Mouse (Mus musculus): Measurements from ENCODE around the gene Macrod1.

Macrod1 gene

DNA sequence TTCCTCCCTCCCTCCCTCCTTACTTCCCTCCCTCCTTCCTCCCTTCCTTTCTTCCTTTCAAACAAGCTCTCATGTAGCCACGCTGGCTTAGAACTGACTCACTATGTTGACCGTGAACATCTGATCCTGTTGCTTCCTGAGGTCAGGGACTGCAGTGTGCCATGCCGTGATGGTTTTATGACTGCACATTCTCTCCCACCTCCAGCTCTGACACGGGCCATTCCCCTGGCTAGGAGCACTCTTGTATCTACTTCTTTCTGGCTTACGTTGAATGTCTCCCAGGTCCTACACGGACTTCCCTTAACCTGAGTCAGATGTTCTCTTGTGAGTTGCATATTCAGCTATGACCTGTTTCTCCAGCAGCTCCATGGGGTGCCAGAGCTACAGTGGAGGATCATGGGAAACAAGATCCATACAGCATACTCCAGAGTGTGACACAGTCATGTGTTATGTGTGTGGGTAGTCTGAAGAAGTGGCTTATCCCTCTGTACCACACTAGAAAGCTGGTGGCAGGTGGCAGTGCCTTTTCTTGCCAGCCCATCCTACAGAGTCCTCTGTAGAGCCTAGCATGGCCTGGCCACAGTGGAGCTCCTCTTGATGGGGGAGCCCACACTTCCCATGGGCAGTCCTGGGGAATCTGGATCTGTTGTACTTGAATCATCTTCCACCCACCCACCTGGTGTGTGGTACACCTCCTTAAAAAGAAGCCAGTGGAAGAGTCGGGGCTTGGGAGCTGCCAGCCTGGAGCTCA lies 25.1 kb downstream of the Macrod1 start:
- no peak for DNase-seq (ENCODE audit: low spot score in 2 of 2)

DNA sequence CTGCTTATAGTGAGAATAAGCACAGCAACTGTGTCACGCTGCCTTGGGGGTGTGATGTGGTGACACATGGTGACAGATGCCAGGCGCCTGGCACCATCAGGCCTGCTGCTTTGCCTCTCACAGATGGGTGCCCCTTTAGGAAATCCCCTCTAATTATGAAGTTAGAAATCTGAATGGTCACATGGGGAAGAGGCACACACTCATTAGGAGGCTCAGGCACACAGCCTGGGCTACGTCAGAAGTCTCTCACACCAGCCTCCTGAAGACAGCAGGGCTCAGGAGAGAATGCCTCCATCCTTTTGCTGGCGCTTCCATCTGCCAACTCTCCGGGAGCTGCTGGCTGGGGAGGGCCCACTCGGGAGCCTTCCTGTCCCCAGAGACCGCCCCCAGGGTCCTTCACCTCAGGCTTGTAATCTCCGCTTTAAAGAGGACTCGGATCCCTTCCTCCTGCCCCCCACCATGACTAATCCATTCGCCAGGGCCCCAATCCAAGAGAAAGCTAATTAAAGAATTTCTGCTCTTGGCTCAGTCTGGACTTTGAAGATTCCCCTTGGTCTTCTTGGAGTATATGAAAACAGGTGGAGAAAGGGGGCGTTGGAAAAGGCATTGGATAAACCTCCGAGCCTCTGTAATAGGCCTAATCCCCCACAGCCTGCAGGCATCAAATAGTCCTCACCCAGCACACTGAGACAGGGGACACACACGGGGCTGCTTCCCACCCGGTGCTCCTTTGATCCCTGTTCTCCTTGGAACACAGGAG lies 26.6 kb downstream of the Macrod1 start:
- DNase-seq (ENCODE audit: low spot score in 2 of 2) = no peak

DNA sequence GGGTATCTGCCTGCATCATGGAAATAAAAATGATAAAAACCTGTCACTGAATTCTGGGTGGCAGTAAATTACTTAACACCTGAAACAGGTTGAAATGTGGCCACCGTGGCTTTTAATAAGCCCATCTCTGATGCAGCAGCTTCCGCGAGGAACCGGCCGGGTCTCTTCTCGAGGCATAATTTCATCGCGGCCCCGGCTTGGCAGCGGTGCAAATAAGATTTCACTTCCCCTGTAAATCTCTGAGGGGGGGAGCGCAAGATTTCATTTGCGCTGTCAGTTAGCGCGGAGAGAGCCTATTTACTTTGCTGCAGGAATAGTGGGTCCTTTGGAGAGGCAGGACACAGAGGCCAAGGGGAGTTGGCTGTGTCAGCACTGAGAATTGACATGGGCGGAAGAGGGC lies 28.1 kb downstream of the Macrod1 start:
- DNase-seq (ENCODE audit: low spot score in 2 of 2) = no peak

DNA sequence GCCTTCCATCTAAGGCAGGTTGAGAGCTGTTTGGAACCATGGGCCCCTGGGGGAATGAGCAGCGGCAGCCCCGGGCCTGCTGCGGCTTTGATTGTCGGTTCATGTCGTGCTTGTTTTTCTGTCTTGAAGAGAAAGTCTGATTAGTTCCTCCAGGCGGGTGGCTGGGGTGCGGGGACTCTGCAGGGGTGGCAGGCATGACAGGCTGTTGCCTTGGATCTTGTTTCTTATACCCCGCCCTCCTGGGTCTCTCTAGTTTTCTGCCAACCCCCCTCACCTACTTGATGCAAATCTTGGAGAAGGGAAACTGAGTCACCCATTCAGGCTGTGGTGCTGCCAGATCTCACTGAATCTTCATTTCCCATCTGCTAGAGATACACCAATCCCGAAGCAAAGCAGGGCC lies 31.9 kb downstream of the Macrod1 start:
- DNase-seq (ENCODE audit: low spot score in 2 of 2) = no peak

DNA sequence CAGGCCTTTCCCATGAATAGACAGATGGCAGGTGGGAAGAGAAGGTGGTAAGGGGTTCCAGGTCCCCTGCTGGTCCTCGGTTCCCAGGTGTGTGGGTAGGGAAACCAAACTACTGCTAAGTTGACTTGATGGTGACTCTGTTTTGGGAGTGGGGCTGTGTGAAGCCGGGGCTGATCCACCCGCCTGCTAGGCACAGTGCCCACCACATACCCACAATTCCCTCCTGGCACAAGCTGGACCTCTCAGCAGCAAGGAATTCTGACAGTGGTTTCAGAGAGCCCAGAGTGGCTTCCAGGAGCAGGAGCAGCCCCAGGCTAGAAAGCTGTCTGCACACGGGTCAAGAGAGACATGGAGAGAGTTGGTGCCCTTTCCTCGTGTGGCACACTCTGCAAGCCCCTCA lies 32.4 kb downstream of the Macrod1 start:
- no peak for DNase-seq (ENCODE audit: low spot score in 2 of 2)

DNA sequence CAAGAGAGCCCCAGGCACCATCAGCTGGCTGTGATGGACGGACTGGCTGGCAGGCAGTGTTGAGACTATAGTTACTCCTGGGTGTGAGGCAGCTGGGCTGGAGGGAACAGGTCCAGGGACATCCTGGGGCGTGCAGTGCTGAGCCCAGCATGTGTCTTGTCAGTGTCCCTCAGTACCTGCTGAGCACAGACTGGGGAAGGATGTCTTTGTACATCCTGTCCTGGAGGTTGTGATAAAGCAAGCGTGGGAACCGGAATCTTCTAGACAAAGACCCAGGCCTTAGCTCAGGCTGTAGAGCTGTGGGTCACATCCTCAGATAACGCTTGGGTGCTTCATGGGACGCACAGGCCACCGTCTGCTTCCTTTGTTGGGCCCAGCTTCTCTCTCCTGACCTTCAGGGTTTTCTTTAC lies 33.2 kb downstream of the Macrod1 start:
- DNase-seq (ENCODE audit: low spot score in 2 of 2) = no peak

DNA sequence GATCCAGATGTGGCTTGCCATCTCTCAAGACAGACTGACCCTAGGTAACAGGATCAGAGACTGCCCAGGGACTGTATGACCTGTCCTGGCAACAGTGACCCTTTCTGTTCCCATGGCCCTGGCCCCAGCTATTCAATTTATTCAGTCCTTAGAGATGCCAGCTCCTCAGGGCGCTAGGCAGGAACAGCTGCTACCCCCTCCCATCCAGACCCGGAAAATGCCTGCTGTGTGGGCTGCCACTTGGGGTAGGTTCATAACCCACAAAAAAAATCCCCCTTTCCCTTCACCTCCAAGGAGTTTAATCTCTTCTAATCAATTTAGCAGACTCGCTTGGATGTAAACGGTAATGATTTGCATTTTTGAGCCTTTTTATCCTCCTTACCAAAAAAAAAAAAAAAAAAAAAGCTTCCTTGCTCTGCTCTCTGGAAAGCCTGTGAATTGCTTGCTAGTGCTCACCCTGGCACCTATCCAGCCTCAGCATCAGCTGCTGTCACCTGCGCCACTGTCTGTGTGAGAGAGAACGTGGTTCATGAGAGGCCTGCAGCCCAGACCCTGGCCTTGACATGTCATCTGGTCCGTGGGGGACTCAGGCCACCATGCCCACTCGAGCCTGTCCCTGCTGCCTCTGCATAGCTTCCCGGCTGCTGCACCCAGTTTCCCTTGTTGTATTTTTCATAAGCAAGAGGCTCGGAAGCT lies 33.9 kb downstream of the Macrod1 start:
- no peak for DNase-seq (ENCODE audit: low spot score in 2 of 2)

DNA sequence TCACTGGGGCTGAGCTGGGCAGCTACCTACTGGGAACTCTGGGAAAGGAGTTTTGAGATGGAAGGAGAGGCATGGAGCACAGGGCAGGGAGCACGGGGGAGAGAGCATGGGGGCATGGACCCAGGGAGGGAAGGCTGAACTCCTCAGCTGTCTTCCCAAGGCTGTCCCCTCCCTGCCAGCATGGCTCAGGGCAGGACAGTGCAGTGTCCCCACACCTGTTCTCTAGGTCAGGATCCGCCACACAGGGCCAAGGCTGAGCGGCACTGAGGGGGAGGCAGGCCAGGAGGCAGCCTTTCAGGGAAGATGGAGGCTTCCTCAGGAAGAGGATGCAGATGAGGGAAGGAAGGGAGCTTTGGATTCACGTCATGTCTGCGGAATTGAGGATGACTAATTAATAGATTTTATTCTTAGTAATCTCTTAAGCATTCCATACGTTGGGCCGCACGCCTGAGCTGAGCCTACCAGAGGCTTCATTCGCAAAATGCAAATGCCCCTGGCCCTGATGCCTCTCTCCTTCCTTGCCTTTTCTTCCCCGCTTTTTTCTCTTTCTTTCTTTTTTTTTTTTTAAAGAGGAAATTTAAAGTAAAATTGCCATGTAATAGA lies 34.9 kb downstream of the Macrod1 start:
- DNase-seq (ENCODE audit: low spot score in 2 of 2) = no peak

DNA sequence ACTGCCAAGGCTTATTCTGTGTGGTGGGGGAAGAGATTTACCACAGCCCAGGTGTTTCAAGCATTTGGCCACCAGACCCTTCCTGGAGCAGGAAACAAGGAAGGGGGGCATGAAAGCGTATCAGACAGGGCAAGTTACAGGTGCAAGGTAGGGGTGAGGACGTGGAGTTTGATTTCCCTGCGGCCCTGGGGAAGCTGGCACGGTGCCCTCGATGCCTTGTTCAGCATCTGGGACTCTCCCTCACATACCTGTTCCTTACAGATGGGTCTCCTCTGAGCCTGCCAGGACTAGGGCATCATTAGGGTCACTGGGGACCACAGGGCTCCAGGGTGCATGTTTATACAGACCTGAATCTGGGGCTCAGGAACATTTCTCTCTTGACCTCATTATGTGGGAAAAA lies 36.1 kb downstream of the Macrod1 start:
- no peak for DNase-seq (ENCODE audit: low spot score in 2 of 2)

DNA sequence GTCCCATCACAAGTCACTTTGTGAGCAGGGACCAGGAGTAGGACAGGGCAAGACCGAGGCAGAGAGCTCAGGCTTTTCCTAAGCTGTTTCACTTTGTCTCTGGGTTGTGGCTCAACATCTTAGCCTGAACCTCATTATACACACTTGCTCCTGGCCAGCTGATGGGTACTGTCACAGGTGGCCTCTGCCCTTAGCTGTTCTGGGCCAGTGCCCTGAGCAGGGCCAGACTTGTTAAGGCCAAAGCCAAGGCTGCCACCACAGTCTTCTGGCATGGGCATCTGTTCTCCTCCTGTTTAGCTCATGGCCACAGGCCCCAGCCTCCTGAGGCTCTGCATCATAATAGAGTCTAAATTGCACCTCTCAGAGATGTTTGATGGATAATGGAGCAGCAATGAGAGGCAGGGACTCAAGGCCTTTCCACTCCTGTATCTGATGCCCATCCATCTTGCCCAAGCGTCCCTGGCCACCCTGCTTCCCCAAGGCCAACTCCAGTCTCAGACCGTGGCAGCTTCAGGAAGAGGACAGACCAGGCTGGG lies 43.1 kb downstream of the Macrod1 start:
- no peak for DNase-seq (ENCODE audit: low spot score in 2 of 2)

DNA sequence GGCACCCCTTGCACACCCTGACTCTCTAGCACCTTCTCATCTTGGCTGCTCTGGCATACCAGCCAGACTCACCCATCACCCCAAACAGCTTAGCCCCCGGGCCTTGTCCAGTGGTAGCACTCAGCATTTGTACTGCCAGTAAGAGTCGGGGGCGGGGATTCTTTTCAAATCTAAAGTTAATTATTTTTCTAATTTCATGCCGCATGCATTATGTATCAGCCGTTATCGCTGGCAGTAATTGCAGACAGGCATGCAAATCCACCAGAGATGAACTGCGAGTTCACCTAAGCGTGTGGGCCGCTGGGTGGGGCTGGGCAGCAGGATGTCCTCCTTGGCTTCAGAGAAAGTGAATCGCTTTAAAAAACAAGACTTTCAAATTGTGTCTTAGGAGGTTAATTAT lies 45.4 kb downstream of the Macrod1 start:
- no peak for DNase-seq (ENCODE audit: low spot score in 2 of 2)

DNA sequence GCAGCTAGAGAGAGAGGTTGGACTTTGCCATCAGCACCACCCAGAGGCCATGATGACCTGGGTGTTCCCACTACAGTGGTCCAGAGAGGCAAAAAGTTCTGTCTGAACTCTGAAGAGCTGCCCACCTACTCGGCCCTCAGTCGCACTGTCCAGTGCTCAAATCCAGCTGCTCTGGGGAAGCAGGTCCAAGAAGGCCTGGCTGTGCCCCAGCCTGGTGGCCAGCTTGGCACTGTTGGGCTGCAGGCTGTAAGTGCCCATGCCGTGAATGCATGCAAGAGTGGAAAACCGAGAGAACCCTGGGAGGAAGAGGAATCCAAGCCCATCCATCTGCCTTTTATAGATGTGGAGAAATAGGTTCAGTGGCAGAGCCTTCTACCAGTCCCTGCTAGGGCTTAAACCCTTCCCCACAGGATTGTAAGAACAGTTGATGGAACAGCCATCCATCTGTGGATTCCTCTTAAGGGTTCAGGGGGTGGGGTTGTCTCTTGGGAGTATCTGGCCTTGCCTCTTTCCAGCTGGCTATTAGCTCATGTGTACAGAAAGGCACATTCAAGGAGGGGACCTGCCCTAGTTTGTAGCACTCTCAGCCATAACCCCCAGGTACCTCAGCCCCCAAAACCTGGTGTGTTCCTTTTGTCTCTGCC lies 46.9 kb downstream of the Macrod1 start:
- DNase-seq (ENCODE audit: low spot score in 2 of 2) = no peak

DNA sequence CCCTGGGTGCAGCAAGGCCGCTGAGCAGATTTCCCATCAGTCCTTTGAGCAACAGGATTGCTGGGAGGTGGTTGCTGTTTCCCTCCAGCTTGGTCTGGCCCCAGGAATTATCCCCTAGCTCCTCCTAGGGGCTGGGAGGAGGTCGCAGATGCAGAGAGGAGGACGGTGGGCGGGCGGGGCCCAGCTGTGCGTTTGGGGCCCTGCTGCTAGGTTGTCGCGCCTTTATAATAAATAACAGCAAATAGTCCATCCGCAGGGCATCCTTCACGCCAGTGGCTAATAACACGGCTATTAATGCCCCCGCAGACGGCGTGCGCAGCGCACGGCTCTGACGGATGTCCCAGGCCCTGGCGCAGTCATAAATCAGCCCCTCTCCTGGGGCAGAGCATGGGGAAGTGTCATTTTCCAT lies 47.4 kb downstream of the Macrod1 start:
- DNase-seq (ENCODE audit: low spot score in 2 of 2) = no peak

DNA sequence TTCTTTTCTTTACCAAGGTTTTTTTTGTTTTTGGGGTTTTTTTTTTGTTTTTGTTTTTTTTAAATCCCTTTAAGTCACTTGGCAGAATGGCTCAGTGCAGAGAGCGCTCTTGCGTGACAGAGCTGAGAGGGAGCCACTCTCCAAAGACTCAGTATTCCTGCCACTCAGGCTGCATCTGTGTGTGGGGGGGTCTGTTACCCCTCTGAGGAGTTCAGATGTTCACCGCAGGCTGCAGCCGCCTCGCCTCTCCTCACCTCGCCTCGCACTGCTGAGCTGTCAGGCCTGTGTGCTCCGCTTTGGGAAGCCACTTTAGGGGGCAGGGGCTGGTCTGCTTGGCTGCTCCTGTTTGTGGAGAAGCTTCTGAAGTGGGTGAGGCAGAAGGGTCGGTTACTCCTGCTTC lies 48.9 kb downstream of the Macrod1 start, which contains the start of gene Flrt1:
Gene Flrt1 (minus strand): TSS at position 186 of the 400 bp plus-strand sequence.
- no peak for DNase-seq (ENCODE audit: low spot score in 2 of 2)

DNA sequence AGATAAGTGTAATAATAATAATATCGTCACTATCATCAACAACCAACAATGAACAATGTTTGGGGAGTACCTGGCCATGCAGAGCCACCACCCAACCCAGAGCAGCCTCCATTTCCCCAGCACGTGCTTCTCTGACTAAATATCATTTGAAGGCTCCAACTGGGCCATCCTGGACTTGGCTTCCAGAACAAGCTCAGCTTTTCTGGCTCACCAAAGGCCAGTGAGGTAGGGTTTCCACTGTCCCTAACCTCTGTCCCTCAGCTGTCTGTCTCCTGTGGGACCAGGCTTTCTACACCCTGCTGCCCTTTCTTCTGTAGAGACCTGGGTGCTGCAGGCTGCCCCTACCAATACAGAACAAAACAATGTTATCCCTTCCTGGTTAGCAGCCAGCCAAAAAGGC lies 50.0 kb downstream of the Macrod1 start:
- DNase-seq (ENCODE audit: low spot score in 2 of 2) = no peak

DNA sequence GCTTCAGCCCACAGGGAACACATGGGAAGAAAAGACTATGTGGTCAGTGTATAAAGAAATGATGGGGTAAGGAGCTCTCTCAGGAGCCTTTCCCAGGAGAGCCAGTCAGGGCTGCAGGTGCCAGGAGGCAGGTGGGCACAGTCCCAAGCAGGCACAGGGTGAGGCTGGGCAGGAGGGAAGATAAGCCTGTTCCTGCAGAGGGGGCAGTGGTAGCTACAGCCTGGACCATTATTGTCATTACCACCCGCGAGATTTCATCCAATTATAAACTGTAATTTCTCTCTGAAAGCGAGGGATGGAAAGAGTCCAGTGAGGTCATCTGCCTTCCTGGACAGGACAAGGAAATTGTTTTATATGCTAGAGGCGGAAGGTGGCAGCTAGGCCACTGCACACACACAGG lies 50.6 kb downstream of the Macrod1 start:
- DNase-seq (ENCODE audit: low spot score in 2 of 2) = no peak

DNA sequence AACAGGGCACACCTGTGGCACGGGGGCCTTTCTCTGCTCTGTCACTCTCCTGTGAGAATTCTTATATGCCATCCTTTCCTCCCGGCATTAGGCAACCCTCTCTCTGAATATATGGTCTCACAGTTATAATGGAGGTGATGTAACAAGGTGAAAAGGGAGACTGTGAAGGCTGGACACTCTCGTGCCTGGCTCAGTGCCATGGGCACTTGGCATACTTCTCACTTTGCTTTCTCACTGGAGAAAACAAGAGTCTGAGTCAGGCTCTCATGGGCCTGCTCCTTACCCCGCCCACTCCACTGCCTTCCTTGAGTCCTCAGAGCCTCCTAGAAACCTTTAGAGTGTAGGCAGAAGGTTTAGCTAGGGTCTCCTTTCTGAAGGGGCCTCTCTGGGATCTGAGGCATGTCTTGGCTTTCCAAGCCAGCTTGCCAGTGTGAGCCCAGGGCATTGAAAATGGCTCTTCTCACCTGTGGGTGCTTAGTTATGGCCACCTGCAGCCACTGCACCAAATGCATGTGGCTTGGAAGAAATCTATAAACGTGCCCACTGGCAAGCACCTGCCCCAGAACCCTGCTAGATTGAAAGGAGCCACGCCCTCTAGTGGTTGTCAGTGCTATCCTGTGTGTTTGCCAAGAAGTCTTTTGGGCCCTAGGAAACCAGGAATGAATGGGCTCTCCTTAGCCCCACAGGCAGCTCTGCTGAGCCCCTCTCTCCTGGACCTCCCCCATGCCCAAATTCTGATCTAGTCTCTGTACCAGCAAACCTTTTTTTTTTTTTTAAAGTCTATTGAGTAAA lies 51.7 kb downstream of the Macrod1 start:
- DNase-seq (ENCODE audit: low spot score in 2 of 2) = no peak

DNA sequence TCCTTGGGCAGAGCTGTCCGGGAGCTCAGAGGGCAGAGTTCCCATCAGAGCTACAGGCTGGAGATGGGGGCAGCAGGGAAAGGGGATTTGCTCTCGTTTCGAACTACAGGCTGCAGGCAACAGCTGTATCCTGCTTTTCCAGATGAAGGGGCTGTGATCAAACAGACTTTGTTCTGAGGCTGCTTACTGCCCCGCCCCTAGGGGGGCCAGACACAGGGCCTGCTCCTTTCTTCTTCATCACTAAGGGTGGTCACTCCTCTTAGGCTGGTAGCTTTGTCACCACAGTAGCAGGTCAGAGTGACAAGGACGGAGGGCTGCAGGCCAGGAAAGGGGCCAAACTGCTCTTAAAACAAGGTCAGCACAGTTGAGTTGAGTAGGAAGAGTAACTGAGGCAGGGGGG lies 53.5 kb downstream of the Macrod1 start:
- no peak for DNase-seq (ENCODE audit: low spot score in 2 of 2)

DNA sequence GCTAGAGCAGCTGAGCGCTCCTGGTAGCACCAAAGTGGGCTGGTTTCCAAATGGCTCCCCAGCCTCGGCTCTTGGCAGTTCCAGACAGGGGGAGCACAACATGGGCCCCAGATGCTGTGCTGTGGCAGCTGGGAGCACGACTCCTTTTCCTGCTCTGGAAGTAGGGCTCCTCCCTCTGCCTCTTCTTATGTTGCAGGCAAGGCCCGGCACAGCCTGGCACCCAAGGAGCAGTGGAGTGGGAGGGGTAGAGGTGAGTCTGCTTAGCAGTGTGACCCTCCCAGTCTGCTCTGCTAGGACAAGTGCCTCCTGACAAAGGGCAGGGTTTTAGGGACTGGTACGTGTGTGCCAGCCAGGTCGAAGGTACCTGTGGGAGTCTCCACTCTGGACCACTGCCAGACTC lies 54.3 kb downstream of the Macrod1 start:
- DNase-seq (ENCODE audit: low spot score in 2 of 2) = no peak

DNA sequence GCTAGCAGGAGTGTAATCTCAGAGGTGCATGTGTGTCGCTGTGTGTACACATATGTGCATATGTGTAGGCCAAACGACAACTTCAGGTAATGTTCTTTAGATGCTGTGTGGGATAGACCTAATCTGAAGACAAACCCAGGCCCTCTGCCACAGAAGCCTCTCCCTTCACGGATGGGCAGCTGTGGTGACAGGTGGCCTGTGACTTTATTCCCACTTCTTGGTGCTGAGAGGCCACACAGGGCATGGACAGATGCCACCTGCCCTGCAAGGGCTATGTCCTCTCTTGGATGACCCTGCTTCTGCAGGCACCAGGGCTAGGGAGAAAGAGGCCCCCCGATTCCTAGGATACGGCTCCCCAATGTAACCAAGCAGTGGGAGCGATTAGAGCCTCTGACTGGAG lies 54.7 kb downstream of the Macrod1 start:
- DNase-seq (ENCODE audit: low spot score in 2 of 2) = no peak

DNA sequence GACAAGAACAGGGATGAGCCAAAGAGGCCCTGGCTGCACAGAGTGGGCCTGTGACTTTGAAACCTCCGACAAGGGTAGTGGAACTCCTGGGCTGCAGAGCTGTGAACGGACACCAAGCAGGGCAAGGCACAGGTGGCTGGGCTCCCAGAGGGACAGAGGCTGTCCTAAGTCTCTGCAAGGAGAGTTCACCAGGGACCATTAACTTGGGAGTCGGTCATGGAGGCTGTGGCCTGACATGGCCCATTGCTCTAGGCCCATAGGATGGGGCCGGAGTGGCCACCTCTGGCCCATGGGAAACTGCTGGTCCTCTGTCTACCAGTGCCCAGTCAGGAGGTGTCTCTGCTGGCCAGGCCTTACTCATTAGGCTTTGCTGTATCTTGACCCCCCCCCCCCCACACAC lies 55.1 kb downstream of the Macrod1 start:
- no peak for DNase-seq (ENCODE audit: low spot score in 2 of 2)
